Mouse (Mus musculus): ENCODE data around the gene Ubash3b. TPM values are rescaled to one million over a fixed set of nuclear protein-coding genes. Genes with fewer than 3 reads are reported as not detected.

The Ubash3b gene
- total RNA-seq, 2 experiments from 2014 or later = 1.0 to 1.2 TPM

DNA sequence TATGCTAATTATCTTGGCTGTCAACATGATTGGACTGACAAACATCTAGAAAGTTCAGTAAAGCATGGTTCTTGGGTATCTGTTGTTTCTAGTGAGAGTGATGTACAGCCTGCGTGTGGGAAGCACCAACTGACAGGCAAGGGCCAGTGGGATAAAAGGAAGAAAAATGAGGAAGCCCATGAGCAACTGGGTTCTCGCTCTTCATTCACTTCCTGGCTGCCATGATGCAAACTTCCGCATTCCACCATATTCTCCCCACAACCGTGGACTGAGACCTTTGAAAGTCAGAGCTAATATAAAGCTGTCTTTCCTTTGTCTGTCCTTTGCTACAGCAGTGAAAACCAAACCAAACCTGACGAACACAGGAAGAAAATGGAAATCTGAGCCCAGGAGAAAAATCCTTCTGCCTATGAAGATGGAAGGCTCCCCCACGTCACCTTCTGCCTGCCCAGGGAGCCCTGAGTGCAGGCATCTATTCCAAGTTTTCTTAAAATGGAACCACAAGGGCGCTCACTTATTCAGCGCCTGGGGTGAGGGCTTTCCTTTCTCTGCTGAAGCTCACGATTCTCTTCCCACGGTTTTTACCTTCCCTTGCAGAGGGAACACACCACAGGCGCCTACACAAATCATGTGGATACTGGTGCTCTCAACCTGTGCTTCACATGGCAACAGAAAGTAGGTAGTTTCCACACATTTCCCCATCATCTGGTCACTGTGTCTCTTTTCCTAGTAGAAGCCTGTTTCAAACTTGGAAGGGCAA, 187.3 kb downstream of the Ubash3b start:
- intact Hi-C loops (cut with DNase I; ENCODE audit: low total_unique reads) = no loop called here

DNA sequence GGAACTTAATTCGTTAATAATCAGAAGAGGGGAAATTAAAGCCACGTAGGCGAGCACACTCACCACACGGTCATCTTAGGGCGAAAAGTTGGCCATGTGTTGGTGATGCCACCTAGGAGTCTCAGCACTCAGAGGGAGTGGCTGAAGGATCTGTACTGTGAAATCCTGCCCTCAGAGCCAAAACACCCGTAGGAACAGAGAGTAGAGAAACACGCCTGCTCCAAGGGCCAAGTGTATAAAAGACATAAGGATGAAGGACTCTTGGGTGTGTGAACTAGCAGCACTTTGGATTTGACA, 197.1 kb downstream of the Ubash3b start:
- DNase-seq = no peak

More for the DNA sequence above, 187.3 kb downstream of the Ubash3b start:
- DNase-seq = no peak

DNA sequence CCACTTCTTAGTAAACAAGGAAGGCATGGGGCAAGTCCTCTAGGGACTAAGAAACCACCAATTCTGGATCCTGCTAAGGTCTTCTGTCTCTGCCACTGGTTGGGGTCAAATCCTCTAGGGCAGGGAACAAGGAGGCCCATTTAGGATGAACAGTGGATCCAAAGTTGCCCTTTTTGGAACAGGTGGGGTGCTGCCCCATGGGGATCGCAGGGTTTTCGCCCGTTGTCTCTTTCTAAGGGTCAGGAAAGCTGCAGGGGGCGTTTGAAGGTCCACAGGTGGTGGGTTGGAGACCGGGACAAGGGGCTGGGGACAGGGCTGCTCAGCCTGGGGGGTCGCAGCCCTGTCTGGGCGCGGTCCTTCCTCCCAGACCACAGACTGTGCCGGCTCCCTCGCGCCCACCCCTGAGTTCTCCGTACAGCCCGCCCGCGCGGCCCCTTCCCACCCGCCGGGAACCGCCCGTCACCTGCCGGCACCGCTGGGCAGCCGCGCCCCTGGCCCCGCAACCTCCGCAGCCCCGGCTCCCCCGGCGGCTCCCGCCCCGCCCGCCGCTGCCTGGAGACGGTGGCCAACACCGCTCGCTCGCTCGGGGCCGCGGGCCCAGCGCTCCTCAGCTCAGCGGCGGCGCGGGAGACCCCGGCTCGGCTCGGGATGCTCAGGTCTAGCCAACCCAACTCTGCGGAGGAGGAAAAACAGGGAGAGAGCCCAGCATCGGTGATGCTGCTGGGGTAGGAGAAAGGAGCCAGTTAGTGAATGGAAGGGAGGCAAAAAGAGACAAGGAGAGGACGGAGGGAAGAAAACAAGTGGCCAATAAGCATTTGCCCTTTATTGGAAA, 197.7 kb downstream of the Ubash3b start, which contains the start of gene Jhy:
Jhy (minus strand) TSS at position 533 of the 832 bp plus-strand sequence.
- intact Hi-C loops (cut with DNase I; ENCODE audit: low total_unique reads) = no loop called here
- peak; percentile 4 for DNase-seq

More for the DNA sequence above, 197.1 kb downstream of the Ubash3b start:
- intact Hi-C loops (cut with DNase I; ENCODE audit: low total_unique reads) = no loop called here

DNA sequence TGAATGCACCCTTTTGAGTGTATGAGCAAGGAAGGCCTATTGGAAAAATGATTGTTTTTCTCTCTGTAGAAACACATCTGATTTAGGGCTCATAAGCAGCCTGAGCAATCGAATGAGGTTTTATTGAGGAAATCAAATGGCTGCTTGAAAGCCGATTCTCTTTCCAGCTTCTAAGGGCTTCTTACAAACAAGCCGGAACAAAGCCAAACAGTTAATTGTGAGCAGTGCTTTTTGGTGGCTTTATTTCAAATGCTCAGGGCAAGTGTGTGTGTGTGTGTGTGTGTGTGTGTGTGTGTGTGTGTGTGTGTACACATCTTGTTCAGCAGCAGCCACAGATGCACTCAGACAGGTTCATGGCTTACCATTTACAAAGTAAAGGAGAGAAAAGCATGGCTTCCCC, 200.1 kb downstream of the Ubash3b start:
- no peak for DNase-seq
- intact Hi-C loops (cut with DNase I; ENCODE audit: low total_unique reads) = no loop called here

Other genes with a start within 250 kb of the Ubash3b start
- gene Jhy, start 197.6 kb downstream of the Ubash3b start, total RNA-seq (2021) = not detected
- gene Crtam, start 157.1 kb downstream of the Ubash3b start, total RNA-seq (2021) = not detected

Measured in gastrocnemius, postnatal 14 days (tissue).